Mouse (Mus musculus) E14TG2a.4 (cell line): ENCODE measurements around the gene 1700015F17Rik.

Experiments used
- CTCF ChIP-seq: conservative IDR thresholded peaks from 2 replicates; pipeline ENCODE4 v1.5.1; 2014; ENCODE audit warnings: low read length
- NANOG ChIP-seq: IDR thresholded peaks from 2 replicates; pipeline ENCODE4 v1.6.1; 2014; ENCODE audit warnings: borderline replicate concordance, low read length, mixed read lengths

DNA sequence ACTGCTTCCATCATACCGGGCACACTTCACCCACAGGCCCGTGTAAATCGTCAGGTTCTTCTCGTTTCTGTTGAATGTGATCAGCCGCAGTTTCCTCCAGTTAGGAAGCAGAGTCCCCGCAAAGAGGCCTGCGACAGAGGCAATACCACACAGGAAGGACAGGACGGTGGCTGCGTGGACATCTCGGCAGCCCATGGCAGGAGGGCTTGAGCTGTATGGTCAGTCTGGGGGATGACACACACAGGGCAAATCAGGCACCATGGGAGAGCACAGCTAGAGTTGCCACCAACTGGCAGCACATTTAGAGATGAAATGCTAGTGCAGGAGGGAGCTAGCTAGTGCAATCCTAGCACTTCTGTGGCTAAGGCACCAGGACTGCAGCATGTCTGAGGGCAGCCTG lies 29.3 kb upstream of the 1700015F17Rik start:
- TF ChIP-seq CTCF (no peak), NANOG (no peak)
